Mouse (Mus musculus): ENCODE measurements around the gene Nfia. TPM values are rescaled to one million over a fixed set of nuclear protein-coding genes. Genes with fewer than 3 reads are reported as not detected.

The Nfia gene
- polyA plus RNA-seq, 1 experiment from 2014 or later = 31.1 TPM

DNA sequence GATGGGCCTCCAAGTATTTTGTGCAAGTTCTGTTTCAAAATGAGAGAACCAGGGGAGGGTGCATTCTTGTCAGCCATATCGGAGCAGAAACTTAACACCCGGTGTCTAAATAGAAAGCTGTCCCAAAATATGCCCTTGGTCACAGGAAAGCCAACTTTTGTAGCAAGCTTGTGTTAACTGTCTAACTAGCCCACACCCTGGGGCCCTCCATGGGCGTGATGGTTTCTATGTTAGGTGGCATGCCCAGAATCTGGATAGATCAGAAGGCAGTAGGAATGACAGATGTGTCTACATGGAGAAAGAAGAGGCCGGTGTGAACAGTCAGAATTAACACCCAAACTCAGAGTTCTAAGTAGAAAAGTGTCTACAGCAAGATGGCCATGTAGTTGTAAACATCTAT is 282.5 kb downstream of the Nfia start:
- no peak overlapping the region for H3K27ac ChIP-seq (replicated peaks)
- H3K4me3 ChIP-seq = no peak overlapping the region
- H3K4me1 ChIP-seq = peaks cover 9% of the 10 kb centered on the region; the same call in 1 of the 2 replicates
- H3K36me3 ChIP-seq = peaks cover 30% of the 10 kb centered on the region
- ATAC-seq (ENCODE audit: extremely low read depth, insufficient number of reproducible peaks, low FRiP score, low TSS enrichment) = no peak
- no peak overlapping the region for H3K4me2 ChIP-seq
- 80% methylated on average over 4 of the region's 4 CpGs for WGBS
- H3K27me3 ChIP-seq (replicated peaks) = no peaks in the 10 kb centered on the region
- H3K9ac ChIP-seq = no peak overlapping the region
- no peaks in the 10 kb centered on the region for H3K9me3 ChIP-seq

GRCm38 (mm10) chr4:98056396-98057020 is 284.0 kb downstream of the Nfia start:
- H3K36me3 ChIP-seq = peaks cover 30% of the 10 kb centered on the region
- WGBS = 88% methylated on average over 7 of the region's 7 CpGs
- 0 out of 2 replicates have a peak overlapping the region, but pooled peaks have one; percentile 8 for H3K27ac ChIP-seq (replicated peaks)
- H3K4me2 ChIP-seq = no peak overlapping the region
- H3K9ac ChIP-seq = no peak overlapping the region
- peaks cover 17% of the 10 kb centered on the region for H3K4me1 ChIP-seq
- ATAC-seq (ENCODE audit: extremely low read depth, insufficient number of reproducible peaks, low FRiP score, low TSS enrichment) = no peak
- H3K27me3 ChIP-seq (replicated peaks) = no peaks in the 10 kb centered on the region
- no peaks in the 10 kb centered on the region for H3K9me3 ChIP-seq
- no peak overlapping the region for H3K4me3 ChIP-seq

GRCm38 (mm10) chr4:98057246-98057645 is 284.7 kb downstream of the Nfia start:
- no peak overlapping the region for H3K9ac ChIP-seq
- ATAC-seq (ENCODE audit: extremely low read depth, insufficient number of reproducible peaks, low FRiP score, low TSS enrichment) = no peak
- peaks cover 27% of the 10 kb centered on the region for H3K36me3 ChIP-seq
- WGBS = 78% methylated on average over 12 of the region's 12 CpGs
- H3K27ac ChIP-seq (replicated peaks) = no peak overlapping the region
- peaks cover 17% of the 10 kb centered on the region for H3K4me1 ChIP-seq
- no peak overlapping the region for H3K4me2 ChIP-seq
- H3K27me3 ChIP-seq (replicated peaks) = no peaks in the 10 kb centered on the region
- no peak overlapping the region for H3K4me3 ChIP-seq
- no peaks in the 10 kb centered on the region for H3K9me3 ChIP-seq

GRCm38 (mm10) chr4:98057721-98058120 is 285.2 kb downstream of the Nfia start:
- Histone ChIP-seq H3K4me1 (peaks cover 17% of the 10 kb centered on the region), H3K4me3 (no peak overlapping the region), H3K27me3 (replicated peaks) (no peaks in the 10 kb centered on the region), H3K27ac (replicated peaks) (no peak overlapping the region), H3K4me2 (no peak overlapping the region), H3K36me3 (peaks cover 24% of the 10 kb centered on the region), H3K9ac (no peak overlapping the region), H3K9me3 (no peaks in the 10 kb centered on the region)
- ATAC-seq (ENCODE audit: extremely low read depth, insufficient number of reproducible peaks, low FRiP score, low TSS enrichment) = no peak
- WGBS = 66% methylated on average over 4 of the region's 4 CpGs

DNA sequence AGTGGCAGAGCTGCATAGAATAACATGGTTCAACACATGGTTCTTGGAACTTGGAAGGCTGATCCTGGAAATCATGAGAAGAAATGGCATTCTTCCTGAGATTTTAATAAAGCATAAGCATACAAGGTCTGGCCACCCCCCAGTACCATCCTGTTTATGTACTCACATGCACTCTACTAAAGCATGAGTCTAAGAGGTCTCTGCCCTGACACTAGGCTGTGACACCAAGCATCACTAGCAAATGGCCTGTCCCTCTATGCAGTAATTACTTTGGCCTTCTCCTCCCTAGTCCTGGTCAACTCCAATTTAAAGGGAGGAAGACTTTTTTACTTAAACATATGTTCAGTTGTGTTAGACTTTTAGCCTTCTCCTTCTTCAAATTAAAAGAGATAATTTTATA is 285.6 kb downstream of the Nfia start:
- Histone ChIP-seq H3K4me3 (no peak overlapping the region), H3K36me3 (peaks cover 24% of the 10 kb centered on the region), H3K9me3 (no peaks in the 10 kb centered on the region), H3K27me3 (replicated peaks) (no peaks in the 10 kb centered on the region), H3K9ac (no peak overlapping the region), H3K4me2 (no peak overlapping the region), H3K27ac (replicated peaks) (no peak overlapping the region), H3K4me1 (peaks cover 17% of the 10 kb centered on the region)
- no peak for ATAC-seq (ENCODE audit: extremely low read depth, insufficient number of reproducible peaks, low FRiP score, low TSS enrichment)

DNA sequence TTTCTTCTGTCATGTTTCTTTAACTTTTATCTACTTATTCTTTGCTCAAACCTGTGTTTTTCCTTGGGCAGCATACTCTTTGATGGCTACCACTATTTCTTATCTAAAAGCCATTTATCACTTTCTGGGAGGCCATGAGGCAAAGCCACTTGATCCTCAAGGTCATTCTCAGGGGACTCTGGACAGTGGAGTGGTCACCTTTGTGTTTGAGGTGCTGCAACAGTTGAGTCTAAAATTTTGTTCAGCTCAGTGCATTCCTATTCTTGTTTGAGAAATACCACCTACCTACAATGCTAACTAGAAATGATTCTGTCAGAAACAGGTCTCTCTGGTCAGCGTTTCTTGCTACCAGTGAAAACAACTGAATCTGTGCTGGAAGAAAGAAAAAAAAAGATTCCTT is 288.1 kb downstream of the Nfia start:
- 39% methylated on average over 1 of the region's 1 CpGs for WGBS
- peaks cover 11% of the 10 kb centered on the region for H3K4me1 ChIP-seq
- H3K27ac ChIP-seq (replicated peaks) = no peak overlapping the region; the same call in 1 of the 2 replicates
- peaks cover 30% of the 10 kb centered on the region for H3K36me3 ChIP-seq
- no peaks in the 10 kb centered on the region for H3K9me3 ChIP-seq
- no peak for ATAC-seq (ENCODE audit: extremely low read depth, insufficient number of reproducible peaks, low FRiP score, low TSS enrichment)
- no peak overlapping the region for H3K9ac ChIP-seq
- H3K27me3 ChIP-seq (replicated peaks) = no peaks in the 10 kb centered on the region
- no peak overlapping the region for H3K4me3 ChIP-seq
- no peak overlapping the region for H3K4me2 ChIP-seq

GRCm38 (mm10) chr4:98061086-98061485 is 288.6 kb downstream of the Nfia start:
- Histone ChIP-seq H3K27ac (replicated peaks) (no peak overlapping the region), H3K27me3 (replicated peaks) (no peaks in the 10 kb centered on the region), H3K4me3 (no peak overlapping the region), H3K4me1 (peaks cover 8% of the 10 kb centered on the region), H3K9ac (no peak overlapping the region), H3K36me3 (peaks cover 35% of the 10 kb centered on the region), H3K4me2 (no peak overlapping the region), H3K9me3 (no peaks in the 10 kb centered on the region)
- 33% methylated on average over 1 of the region's 1 CpGs for WGBS
- no peak for ATAC-seq (ENCODE audit: extremely low read depth, insufficient number of reproducible peaks, low FRiP score, low TSS enrichment)

DNA sequence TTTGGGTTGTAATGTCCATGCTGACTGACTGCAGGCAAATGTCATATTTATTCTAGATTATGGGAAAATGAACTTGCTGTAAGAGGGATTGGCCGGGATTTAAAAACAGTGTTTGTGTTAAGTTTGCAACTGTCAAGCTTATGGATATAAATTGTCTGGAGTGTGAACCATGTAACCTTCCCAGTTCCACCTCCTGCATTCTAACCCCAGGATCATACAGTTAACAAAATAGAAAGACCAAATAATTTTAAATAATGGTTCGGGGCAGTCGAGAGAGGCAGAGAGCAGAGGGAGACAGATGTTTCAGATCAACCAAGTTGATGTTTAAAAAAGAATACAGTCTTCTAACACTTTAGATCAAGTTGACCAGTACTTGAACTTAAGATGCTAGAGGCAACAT is 290.7 kb downstream of the Nfia start:
- no peak overlapping the region for H3K4me3 ChIP-seq
- H3K4me2 ChIP-seq = no peak overlapping the region
- H3K4me1 ChIP-seq = peaks cover 8% of the 10 kb centered on the region
- H3K9ac ChIP-seq = no peak overlapping the region
- no peaks in the 10 kb centered on the region for H3K27me3 ChIP-seq (replicated peaks)
- no peaks in the 10 kb centered on the region for H3K9me3 ChIP-seq
- ATAC-seq (ENCODE audit: extremely low read depth, insufficient number of reproducible peaks, low FRiP score, low TSS enrichment) = no peak
- H3K36me3 ChIP-seq = peaks cover 53% of the 10 kb centered on the region
- WGBS = 69% methylated on average over 3 of the region's 3 CpGs
- H3K27ac ChIP-seq (replicated peaks) = 0 out of 2 replicates have a peak overlapping the region, but pooled peaks have one; percentile 39

DNA sequence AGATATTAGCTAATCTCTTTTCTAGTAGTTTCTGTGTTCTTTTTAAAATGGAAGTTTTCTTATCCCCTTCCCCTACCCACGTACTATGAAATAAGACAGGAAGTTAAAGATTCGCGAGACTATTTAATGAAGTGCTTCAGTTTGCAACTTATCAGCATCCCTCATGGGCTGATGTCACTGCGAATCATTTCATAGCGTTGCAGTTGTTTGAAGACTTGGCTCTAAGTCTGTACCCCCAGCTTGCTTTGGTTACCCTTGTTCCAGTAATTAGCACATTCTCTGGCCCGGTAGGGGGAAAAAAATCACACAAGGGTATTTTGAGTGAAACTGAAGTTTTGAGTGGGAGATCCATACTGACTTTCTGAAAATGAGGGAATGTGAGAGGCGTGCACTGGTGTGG is 303.6 kb downstream of the Nfia start:
- H3K27ac ChIP-seq (replicated peaks) = peak overlapping the region; percentile 54; the same call in 1 of the 2 replicates
- 51% methylated on average over 7 of the region's 7 CpGs for WGBS
- H3K4me3 ChIP-seq = no peak overlapping the region

DNA sequence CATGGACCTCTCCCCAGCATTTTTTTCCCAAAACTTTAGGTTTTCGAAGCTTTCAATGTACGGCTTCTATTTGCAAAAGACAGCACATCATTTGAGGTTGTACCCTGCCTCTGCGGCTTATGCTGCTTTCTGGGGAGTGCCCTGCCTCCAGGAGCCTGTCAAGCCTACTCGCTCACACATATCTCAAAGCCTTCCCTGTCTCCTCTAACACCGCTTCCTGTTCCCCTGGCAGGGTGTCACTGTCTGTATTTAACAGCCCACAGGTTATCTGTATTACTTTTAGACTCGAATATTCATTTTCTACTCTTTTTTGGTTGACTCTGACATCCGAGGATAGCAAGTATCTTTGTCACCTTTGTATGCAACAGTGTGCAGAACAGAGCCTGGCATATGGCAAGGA is 304.1 kb downstream of the Nfia start:
- no peak overlapping the region for H3K4me3 ChIP-seq
- peaks cover 36% of the 10 kb centered on the region for H3K4me1 ChIP-seq
- no peaks in the 10 kb centered on the region for H3K9me3 ChIP-seq
- 38% methylated on average over 7 of the region's 7 CpGs for WGBS
- H3K4me2 ChIP-seq = no peak overlapping the region; the same call in 1 of the 2 replicates
- H3K27me3 ChIP-seq (replicated peaks) = no peaks in the 10 kb centered on the region
- H3K36me3 ChIP-seq = peaks cover 20% of the 10 kb centered on the region
- ATAC-seq (ENCODE audit: extremely low read depth, insufficient number of reproducible peaks, low FRiP score, low TSS enrichment) = no peak
- H3K27ac ChIP-seq (replicated peaks) = peak overlapping the region; percentile 54
- H3K9ac ChIP-seq = no peak overlapping the region

More for the DNA sequence above, 303.6 kb downstream of the Nfia start:
- Histone ChIP-seq H3K36me3 (peaks cover 20% of the 10 kb centered on the region), H3K9ac (no peak overlapping the region), H3K4me1 (peaks cover 32% of the 10 kb centered on the region), H3K4me2 (no peak overlapping the region), H3K9me3 (no peaks in the 10 kb centered on the region), H3K27me3 (replicated peaks) (no peaks in the 10 kb centered on the region)
- no peak for ATAC-seq (ENCODE audit: extremely low read depth, insufficient number of reproducible peaks, low FRiP score, low TSS enrichment)

GRCm38 (mm10) chr4:98080586-98080985 is 308.1 kb downstream of the Nfia start:
- Histone ChIP-seq H3K4me1 (peaks cover 51% of the 10 kb centered on the region), H3K9ac (no peak overlapping the region), H3K9me3 (no peaks in the 10 kb centered on the region), H3K27me3 (replicated peaks) (no peaks in the 10 kb centered on the region), H3K36me3 (peaks cover 29% of the 10 kb centered on the region), H3K4me2 (no peak overlapping the region), H3K27ac (replicated peaks) (0 out of 2 replicates have a peak overlapping the region, but pooled peaks have one; percentile 1), H3K4me3 (no peak overlapping the region)
- ATAC-seq (ENCODE audit: extremely low read depth, insufficient number of reproducible peaks, low FRiP score, low TSS enrichment) = no peak
- 36% methylated on average over 1 of the region's 1 CpGs for WGBS

- Histone ChIP-seq H3K27ac (replicated peaks) (no peak overlapping the region), H3K9me3 (no peaks in the 10 kb centered on the region)
- no peak for ATAC-seq (ENCODE audit: extremely low read depth, insufficient number of reproducible peaks, low FRiP score, low TSS enrichment)
Measured at GRCm38 (mm10) chr4:98081962-98082361, 309.4 kb downstream of the Nfia start.

More at GRCm38 (mm10) chr4:98081962-98082361, 309.4 kb downstream of the Nfia start:
- WGBS = 41% methylated on average over 1 of the region's 1 CpGs
- Histone ChIP-seq H3K27me3 (replicated peaks) (no peaks in the 10 kb centered on the region), H3K4me1 (peaks cover 45% of the 10 kb centered on the region), H3K4me2 (no peak overlapping the region), H3K4me3 (no peak overlapping the region), H3K9ac (no peak overlapping the region), H3K36me3 (peaks cover 30% of the 10 kb centered on the region)
